Mouse (Mus musculus): ENCODE measurements around the gene Map3k1. TPM values are rescaled to one million over a fixed set of nuclear protein-coding genes. Genes with fewer than 3 reads are reported as not detected.

Map3k1 gene
- polyA plus RNA-seq, 1 experiment from 2014 or later, result 19.8 TPM

- WGBS, result 91% methylated on average over 28 of the region's 28 CpGs
- no peaks in the 10 kb centered on the region for H3K9me3 ChIP-seq (ENCODE audit: control insufficient read depth, low read length)
These were observed 60.3 kb downstream of the Map3k1 start for GRCm38 (mm10) chr13:111748301-111749062.

GRCm38 (mm10) chr13:111746831-111747230 lies 62.0 kb downstream of the Map3k1 start:
- ATAC-seq (replicated peaks; ENCODE audit: low FRiP score) (peak; percentile 83), DNase-seq (ENCODE audit: low spot score) (no peak)
- peak overlapping the region; percentile 16; the same call in 1 of the 2 replicates for H3K4me2 ChIP-seq
- peak overlapping the region; percentile 28; the same call in 1 of the 2 replicates for H3K27ac ChIP-seq (ENCODE audit: low read depth, low read length)
- WGBS, result 58% methylated on average over 5 of the region's 5 CpGs
- H3K9ac ChIP-seq (ENCODE audit: low read depth, low read length), result no peak overlapping the region
- no peaks in the 10 kb centered on the region for H3K9me3 ChIP-seq (ENCODE audit: control insufficient read depth, low read length)
- H3K27me3 ChIP-seq (replicated peaks; ENCODE audit: control insufficient read depth, insufficient read depth, low read length), result no peaks in the 10 kb centered on the region
- no peak overlapping the region for H3K4me3 ChIP-seq (ENCODE audit: low read depth, low read length)
- peaks cover 22% of the 10 kb centered on the region for H3K36me3 ChIP-seq (ENCODE audit: control insufficient read depth, insufficient read depth, low read length)
- peaks cover 14% of the 10 kb centered on the region for H3K4me1 ChIP-seq (replicated peaks; ENCODE audit: control insufficient read depth, insufficient read depth, low read length)

More at GRCm38 (mm10) chr13:111748301-111749062, 60.3 kb downstream of the Map3k1 start:
- DNase-seq (ENCODE audit: low spot score) (no peak), ATAC-seq (replicated peaks; ENCODE audit: low FRiP score) (no peak)
- no peak overlapping the region for H3K9ac ChIP-seq (ENCODE audit: low read depth, low read length)
- H3K4me1 ChIP-seq (replicated peaks; ENCODE audit: control insufficient read depth, insufficient read depth, low read length), result peaks cover 14% of the 10 kb centered on the region
- no peak overlapping the region for H3K27ac ChIP-seq (ENCODE audit: low read depth, low read length)
- H3K27me3 ChIP-seq (replicated peaks; ENCODE audit: control insufficient read depth, insufficient read depth, low read length), result no peaks in the 10 kb centered on the region
- H3K4me2 ChIP-seq, result no peak overlapping the region
- no peak overlapping the region for H3K4me3 ChIP-seq (ENCODE audit: low read depth, low read length)
- H3K36me3 ChIP-seq (ENCODE audit: control insufficient read depth, insufficient read depth, low read length), result peaks cover 29% of the 10 kb centered on the region

GRCm38 (mm10) chr13:111745216-111745615 lies 63.6 kb downstream of the Map3k1 start:
- DNase-seq (ENCODE audit: low spot score), result no peak
- no peak overlapping the region for H3K9ac ChIP-seq (ENCODE audit: low read depth, low read length)
- ATAC-seq (replicated peaks; ENCODE audit: low FRiP score), result peak; percentile 30; the same call in 1 of the 2 replicates
- H3K4me1 ChIP-seq (replicated peaks; ENCODE audit: control insufficient read depth, insufficient read depth, low read length), result peaks cover 14% of the 10 kb centered on the region
- WGBS, result 78% methylated on average over 7 of the region's 7 CpGs
- H3K4me2 ChIP-seq, result no peak overlapping the region
- H3K27ac ChIP-seq (ENCODE audit: low read depth, low read length), result no peak overlapping the region; the same call in 1 of the 2 replicates
- no peak overlapping the region for H3K4me3 ChIP-seq (ENCODE audit: low read depth, low read length)
- H3K9me3 ChIP-seq (ENCODE audit: control insufficient read depth, low read length), result no peaks in the 10 kb centered on the region
- H3K27me3 ChIP-seq (replicated peaks; ENCODE audit: control insufficient read depth, insufficient read depth, low read length), result no peaks in the 10 kb centered on the region
- peaks cover 12% of the 10 kb centered on the region for H3K36me3 ChIP-seq (ENCODE audit: control insufficient read depth, insufficient read depth, low read length)

- peaks cover 6% of the 10 kb centered on the region for H3K36me3 ChIP-seq (ENCODE audit: control insufficient read depth, insufficient read depth, low read length)
- no peak for DNase-seq (ENCODE audit: low spot score)
- no peak overlapping the region for H3K4me3 ChIP-seq (ENCODE audit: low read depth, low read length)
- H3K9ac ChIP-seq (ENCODE audit: low read depth, low read length), result no peak overlapping the region
- peak overlapping the region; percentile 41 for H3K27ac ChIP-seq (ENCODE audit: low read depth, low read length)
- ATAC-seq (replicated peaks; ENCODE audit: low FRiP score), result peak; percentile 82
- peak overlapping the region; percentile 38 for H3K4me2 ChIP-seq
- no peaks in the 10 kb centered on the region for H3K9me3 ChIP-seq (ENCODE audit: control insufficient read depth, low read length)
- peaks cover 14% of the 10 kb centered on the region for H3K4me1 ChIP-seq (replicated peaks; ENCODE audit: control insufficient read depth, insufficient read depth, low read length)
- WGBS, result 70% methylated on average over 6 of the region's 6 CpGs
- H3K27me3 ChIP-seq (replicated peaks; ENCODE audit: control insufficient read depth, insufficient read depth, low read length), result no peaks in the 10 kb centered on the region
These were observed 64.4 kb downstream of the Map3k1 start for GRCm38 (mm10) chr13:111744233-111745000.

GRCm38 (mm10) chr13:111741991-111742615 lies 66.7 kb downstream of the Map3k1 start:
- Histone ChIP-seq H3K9ac (ENCODE audit: low read depth, low read length) (no peak overlapping the region), H3K27me3 (replicated peaks; ENCODE audit: control insufficient read depth, insufficient read depth, low read length) (no peaks in the 10 kb centered on the region), H3K9me3 (ENCODE audit: control insufficient read depth, low read length) (no peaks in the 10 kb centered on the region), H3K4me2 (no peak overlapping the region), H3K27ac (ENCODE audit: low read depth, low read length) (no peak overlapping the region), H3K4me3 (ENCODE audit: low read depth, low read length) (no peak overlapping the region), H3K36me3 (ENCODE audit: control insufficient read depth, insufficient read depth, low read length) (no peaks in the 10 kb centered on the region), H3K4me1 (replicated peaks; ENCODE audit: control insufficient read depth, insufficient read depth, low read length) (peaks cover 11% of the 10 kb centered on the region)
- WGBS, result 61% methylated on average over 6 of the region's 6 CpGs
- DNase-seq (ENCODE audit: low spot score), result no peak
- ATAC-seq (replicated peaks; ENCODE audit: low FRiP score), result no peak

GRCm38 (mm10) chr13:111741204-111741990 lies 67.4 kb downstream of the Map3k1 start:
- H3K27me3 ChIP-seq (replicated peaks; ENCODE audit: control insufficient read depth, insufficient read depth, low read length), result no peaks in the 10 kb centered on the region
- ATAC-seq (replicated peaks; ENCODE audit: low FRiP score), result no peak
- no peak overlapping the region for H3K4me2 ChIP-seq
- no peak for DNase-seq (ENCODE audit: low spot score)
- no peak overlapping the region for H3K27ac ChIP-seq (ENCODE audit: low read depth, low read length)
- H3K9ac ChIP-seq (ENCODE audit: low read depth, low read length), result no peak overlapping the region
- no peaks in the 10 kb centered on the region for H3K36me3 ChIP-seq (ENCODE audit: control insufficient read depth, insufficient read depth, low read length)
- H3K4me3 ChIP-seq (ENCODE audit: low read depth, low read length), result no peak overlapping the region
- H3K9me3 ChIP-seq (ENCODE audit: control insufficient read depth, low read length), result no peaks in the 10 kb centered on the region
- H3K4me1 ChIP-seq (replicated peaks; ENCODE audit: control insufficient read depth, insufficient read depth, low read length), result peaks cover 11% of the 10 kb centered on the region
- 65% methylated on average over 7 of the region's 7 CpGs for WGBS

- ATAC-seq (replicated peaks; ENCODE audit: low FRiP score) (no peak), DNase-seq (ENCODE audit: low spot score) (no peak)
- 92% methylated on average over 5 of the region's 5 CpGs for WGBS
- H3K27me3 ChIP-seq (replicated peaks; ENCODE audit: control insufficient read depth, insufficient read depth, low read length), result no peaks in the 10 kb centered on the region
- H3K4me1 ChIP-seq (replicated peaks; ENCODE audit: control insufficient read depth, insufficient read depth, low read length), result no peaks in the 10 kb centered on the region
- no peak overlapping the region for H3K4me2 ChIP-seq
- no peaks in the 10 kb centered on the region for H3K36me3 ChIP-seq (ENCODE audit: control insufficient read depth, insufficient read depth, low read length)
- no peak overlapping the region for H3K9ac ChIP-seq (ENCODE audit: low read depth, low read length)
- peaks cover 9% of the 10 kb centered on the region for H3K9me3 ChIP-seq (ENCODE audit: control insufficient read depth, low read length)
- H3K4me3 ChIP-seq (ENCODE audit: low read depth, low read length), result no peak overlapping the region
- no peak overlapping the region for H3K27ac ChIP-seq (ENCODE audit: low read depth, low read length)
These were observed 81.9 kb downstream of the Map3k1 start for GRCm38 (mm10) chr13:111726898-111727297.

Measured in liver, embryonic 11.5 days (tissue).